Mouse (Mus musculus): ENCODE results near the gene 9930111J21Rik1. TPM values are rescaled to one million over a fixed set of nuclear protein-coding genes. Genes with fewer than 3 reads are reported as not detected.
"Not testable (repeated sequence)": the region's sequence is repeated elsewhere in the genome, so short reads cannot be mapped to it uniquely, and the experiment has no call there.

The 9930111J21Rik1 gene
- polyA plus RNA-seq, 3 experiments from 2014 or later: 121 to 163 (median 155) TPM

- ATAC-seq: no peak
These were observed 65.6 kb downstream of the 9930111J21Rik1 start for GRCm38 (mm10) chr11:48913611-48914010.

- no peak for ATAC-seq
These were observed 70.7 kb downstream of the 9930111J21Rik1 start for GRCm38 (mm10) chr11:48908459-48908858.

GRCm38 (mm10) chr11:48902021-48902420, 77.2 kb downstream of the 9930111J21Rik1 start, which contains the start of gene Gm5431:
Gene Gm5431, minus strand, starts transcription at chr11:48902214.
- no peak for ATAC-seq

GRCm38 (mm10) chr11:48901567-48901930, 77.6 kb downstream of the 9930111J21Rik1 start:
- ATAC-seq: not testable (repeated sequence)

GRCm38 (mm10) chr11:48900654-48901566, 78.3 kb downstream of the 9930111J21Rik1 start:
- ATAC-seq: not testable (repeated sequence)

GRCm38 (mm10) chr11:48898812-48899431, 80.3 kb downstream of the 9930111J21Rik1 start:
- ATAC-seq: no peak

Other genes starting within 250 kb of the 9930111J21Rik1 start
- 1,000 to 10,000 TPM; 1,163 to 1,603 (median 1,351) TPM for gene Rack1, start 179.1 kb downstream of the 9930111J21Rik1 start, polyA plus RNA-seq (2017; shearing (Covaris generic))
- gene Trim41, start 162.0 kb downstream of the 9930111J21Rik1 start, polyA plus RNA-seq (2017; shearing (Covaris generic)): 1 to 10 TPM; 2.5 to 4.6 (median 3.3) TPM
- gene Trim7, start 153.3 kb downstream of the 9930111J21Rik1 start, polyA plus RNA-seq (2017; shearing (Covaris generic)): 1 to 10 TPM in 2 of 3 experiments, under 1 TPM in 1; 0.58 to 2.1 (median 1.1) TPM
- 1 to 10 TPM; 1.3 to 2.8 (median 2.5) TPM for gene Gm12184, start 152.7 kb downstream of the 9930111J21Rik1 start, polyA plus RNA-seq (2017; shearing (Covaris generic))
- gene Irgm1, start 107.7 kb downstream of the 9930111J21Rik1 start, polyA plus RNA-seq (2017; shearing (Covaris generic)): 100 to 1,000 TPM; 172 to 210 (median 188) TPM
- under 1 TPM; 0.22 to 0.59 (median 0.56) TPM for gene Gm5431, start 77.2 kb downstream of the 9930111J21Rik1 start, polyA plus RNA-seq (2017; shearing (Covaris generic))
- 100 to 1,000 TPM; 181 to 259 (median 225) TPM for gene Psme2b, start 33.2 kb downstream of the 9930111J21Rik1 start, polyA plus RNA-seq (2017; shearing (Covaris generic))
- under 1 TPM; 0.40 to 0.94 (median 0.52) TPM for gene Olfr56, start 509 bp downstream of the 9930111J21Rik1 start, polyA plus RNA-seq (2017; shearing (Covaris generic))
- 1 to 10 TPM; 3.0 to 8.4 (median 5.0) TPM for gene Gm12185, start 12.8 kb upstream of the 9930111J21Rik1 start, polyA plus RNA-seq (2017; shearing (Covaris generic))
- gene Tgtp1, start 14.8 kb upstream of the 9930111J21Rik1 start, polyA plus RNA-seq (2017; shearing (Covaris generic)): 100 to 1,000 TPM; 207 to 408 (median 255) TPM
- 100 to 1,000 TPM; 118 to 148 (median 136) TPM for gene 9930111J21Rik2, start 71.8 kb upstream of the 9930111J21Rik1 start, polyA plus RNA-seq (2017; shearing (Covaris generic))
- gene Tgtp2, start 84.8 kb upstream of the 9930111J21Rik1 start, polyA plus RNA-seq (2017; shearing (Covaris generic)): 100 to 1,000 TPM; 344 to 542 (median 352) TPM
- gene Ifi47, start 97.2 kb upstream of the 9930111J21Rik1 start, polyA plus RNA-seq (2017; shearing (Covaris generic)): 100 to 1,000 TPM; 364 to 477 (median 416) TPM
- gene Olfr1396, start 135.5 kb upstream of the 9930111J21Rik1 start, polyA plus RNA-seq (2017; shearing (Covaris generic)): under 1 TPM in 2 of 3 experiments, not detected in 1; 0.67 to 0.74 TPM
- not detected for gene Olfr1395, start 162.9 kb upstream of the 9930111J21Rik1 start, polyA plus RNA-seq (2017; shearing (Covaris generic))
- not detected for gene Olfr1394, start 175.0 kb upstream of the 9930111J21Rik1 start, polyA plus RNA-seq (2017; shearing (Covaris generic))
- gene Btnl9, start 207.8 kb upstream of the 9930111J21Rik1 start, polyA plus RNA-seq (2017; shearing (Covaris generic)): under 1 TPM in 1 of 3 experiments, not detected in 2; 0.39 TPM
- 10 to 100 TPM; 43.8 to 49.9 (median 49.6) TPM for gene Zfp62, start 223.9 kb upstream of the 9930111J21Rik1 start, polyA plus RNA-seq (2017; shearing (Covaris generic))